Mouse (Mus musculus) kidney, postnatal 14 days (tissue): Measurements from ENCODE around the gene Mmp9.

Source experiments
- DNase-seq: peaks from one replicate; pipeline ENCODE4 v3.0.0; 2022; ENCODE audit warnings: mixed read lengths

The Mmp9 gene

GRCm38 (mm10) chr2:164912749-164913427 lies 27.7 kb upstream of the Mmp9 start:
- no peak for DNase-seq

GRCm38 (mm10) chr2:164913428-164913786 lies 27.2 kb upstream of the Mmp9 start:
- DNase-seq, result peak; percentile 44

- DNase-seq, result no peak
Observed at GRCm38 (mm10) chr2:164916820-164917219, 23.8 kb upstream of the Mmp9 start.

- DNase-seq, result no peak
Observed at GRCm38 (mm10) chr2:164917371-164917770, 23.2 kb upstream of the Mmp9 start.

- DNase-seq, result no peak
Observed at GRCm38 (mm10) chr2:164918325-164918724, 22.3 kb upstream of the Mmp9 start.

GRCm38 (mm10) chr2:164921984-164922383 lies 18.6 kb upstream of the Mmp9 start:
- no peak for DNase-seq

- DNase-seq, result no peak
Observed at GRCm38 (mm10) chr2:164923291-164923690, 17.3 kb upstream of the Mmp9 start.

- peak; percentile 92 for DNase-seq
Observed at GRCm38 (mm10) chr2:164924100-164924857, 16.3 kb upstream of the Mmp9 start.

- no peak for DNase-seq
Observed at GRCm38 (mm10) chr2:164930706-164931581, 9.6 kb upstream of the Mmp9 start.

- no peak for DNase-seq
Observed at GRCm38 (mm10) chr2:164933534-164933933, 7.0 kb upstream of the Mmp9 start.

- DNase-seq, result no peak
Observed at GRCm38 (mm10) chr2:164935991-164936390, 4.6 kb upstream of the Mmp9 start.

GRCm38 (mm10) chr2:164938146-164939091 lies 2.2 kb upstream of the Mmp9 start:
- DNase-seq, result peak; percentile 72

GRCm38 (mm10) chr2:164939106-164939505 lies 1.5 kb upstream of the Mmp9 start:
- no peak for DNase-seq

- no peak for DNase-seq
Observed at GRCm38 (mm10) chr2:164942692-164943290, 2.2 kb downstream of the Mmp9 start.

GRCm38 (mm10) chr2:164947506-164947905 lies 6.9 kb downstream of the Mmp9 start:
- no peak for DNase-seq

- no peak for DNase-seq
Observed at GRCm38 (mm10) chr2:164947930-164948329, 7.3 kb downstream of the Mmp9 start.

GRCm38 (mm10) chr2:164948962-164949361 lies 8.4 kb downstream of the Mmp9 start:
- no peak for DNase-seq

GRCm38 (mm10) chr2:164950501-164950900 lies 9.9 kb downstream of the Mmp9 start:
- DNase-seq, result no peak

- no peak for DNase-seq
Observed at GRCm38 (mm10) chr2:164951745-164952144, 11.2 kb downstream of the Mmp9 start.

- no peak for DNase-seq
Observed at GRCm38 (mm10) chr2:164952448-164952847, 11.9 kb downstream of the Mmp9 start.

GRCm38 (mm10) chr2:164953224-164953623 lies 12.6 kb downstream of the Mmp9 start:
- peak; percentile 79 for DNase-seq

- DNase-seq, result no peak
Observed at GRCm38 (mm10) chr2:164955725-164956124, 15.1 kb downstream of the Mmp9 start.
